Mouse (Mus musculus) midbrain, embryonic 10.5 days (tissue): ENCODE results near the gene Fstl4. TPM values are rescaled to one million over a fixed set of nuclear protein-coding genes. Genes with fewer than 3 reads are reported as not detected.

Experiments used
- DNase-seq: peaks from one replicate; pipeline ENCODE4 v3.0.0-alpha.2; 2017; ENCODE audit warnings: low spot score
- H3K27ac ChIP-seq: fragments of 300-500 bp; sonication (generic); replicated peaks from 2 replicates; pipeline ENCODE4 v1.5.1; 2016; ENCODE audit warnings: mild to moderate bottlenecking
- H3K27me3 ChIP-seq: fragments of 300-500 bp; sonication (generic); 2 replicates; pipeline ENCODE4 v1.6.1; 2016; ENCODE audit warnings: low read depth, mild to moderate bottlenecking; ENCODE audit not compliant: poor library complexity, severe bottlenecking
- H3K36me3 ChIP-seq: fragments of 300-500 bp; sonication (generic); 2 replicates; pipeline ENCODE4 v1.6.1; 2016; ENCODE audit warnings: mild to moderate bottlenecking, moderate library complexity
- H3K4me1 ChIP-seq: fragments of 300-500 bp; sonication (generic); 2 replicates; pipeline ENCODE4 v1.6.1; 2016
- H3K4me3 ChIP-seq: fragments of 300-500 bp; sonication (generic); 2 replicates; pipeline ENCODE4 v1.5.1; 2016; ENCODE audit warnings: mild to moderate bottlenecking, moderate library complexity
- H3K9me3 ChIP-seq: fragments of 300-500 bp; sonication (generic); replicated peaks from 2 replicates; pipeline ENCODE4 v1.6.1; 2016; ENCODE audit warnings: mild to moderate bottlenecking
- WGBS: fragments of 180-500 bp; shearing (Covaris S2); methylation state at CpG from one replicate; pipeline ENCODE4 v1.1.7; 2016; 5-methylcytosine and 5-hydroxymethylcytosine counted together
- polyA plus RNA-seq: library from polyadenylated mRNA; unstranded; fragments of >200 nt; fragmentation: Nextera tagmentation; extraction: Ambion mirVana; gene quantifications from 2 replicates; pipeline ENCODE4 v1.2.1, GENCODE M21; 2016

Fstl4 gene
- polyA plus RNA-seq, 1 experiment from 2014 or later: 0.59 TPM

DNA sequence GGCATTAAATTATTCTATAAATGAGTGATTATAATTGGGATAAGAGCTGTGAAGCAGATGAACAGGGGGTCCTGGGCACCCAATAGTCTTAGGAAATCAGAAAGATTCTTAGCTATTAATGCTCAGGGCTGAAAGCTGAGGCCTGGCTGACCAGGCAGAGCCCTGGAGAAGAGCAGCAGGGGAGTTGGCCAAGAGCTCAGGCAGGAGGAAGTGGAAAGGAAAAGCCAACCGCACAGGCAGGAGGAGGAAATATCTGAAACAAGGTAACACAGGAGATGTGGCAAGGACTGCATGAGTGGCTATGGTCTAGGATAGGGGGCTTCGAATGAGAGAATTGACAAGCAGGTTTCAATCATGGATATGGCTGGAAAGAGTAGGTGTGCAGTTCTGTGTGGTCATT is 115.5 kb downstream of the Fstl4 start:
- H3K27me3 ChIP-seq: no peaks in the 10 kb centered on the region
- no peak overlapping the region for H3K4me3 ChIP-seq
- no peaks in the 10 kb centered on the region for H3K36me3 ChIP-seq
- no peak overlapping the region for H3K27ac ChIP-seq
- H3K4me1 ChIP-seq: no peaks in the 10 kb centered on the region
- DNase-seq: no peak
- WGBS: 88% methylated on average over 2 of the region's 2 CpGs
- H3K9me3 ChIP-seq: no peaks in the 10 kb centered on the region

DNA sequence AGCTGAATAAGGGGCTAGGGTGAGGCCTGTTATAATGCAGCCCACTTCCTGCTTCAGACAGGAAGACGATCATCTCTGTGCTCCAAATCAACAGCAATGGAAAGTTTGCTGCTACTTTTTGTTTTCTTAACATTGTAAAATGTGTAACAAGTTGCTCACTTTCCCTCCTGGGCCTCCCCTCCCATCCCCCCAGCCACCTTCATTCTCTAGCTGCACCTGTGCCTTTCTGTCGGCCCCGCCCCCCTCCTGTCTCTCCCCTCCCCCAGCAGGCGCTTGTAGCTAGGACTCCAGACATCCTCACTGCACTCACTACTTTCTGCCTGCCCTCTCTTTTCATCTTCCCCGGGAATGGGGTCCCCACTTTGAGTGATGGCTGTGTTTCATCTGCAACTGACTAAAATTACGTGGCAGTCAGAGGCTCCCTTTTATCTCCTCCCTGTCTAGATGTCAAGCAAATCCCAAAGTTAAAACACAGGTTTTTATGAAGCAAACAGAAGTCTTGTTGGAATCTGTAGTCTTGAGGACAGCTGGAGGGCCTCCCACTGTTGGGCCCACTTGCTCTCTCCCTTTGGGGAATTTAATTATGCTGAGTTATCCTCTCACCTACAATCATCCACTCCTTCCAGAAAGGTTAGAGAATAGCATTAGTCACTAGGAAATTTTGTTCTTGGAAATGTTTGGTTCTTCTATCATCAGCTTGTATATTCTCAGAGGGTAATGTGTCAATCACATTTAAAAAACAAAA is 122.3 kb downstream of the Fstl4 start:
- H3K36me3 ChIP-seq: no peaks in the 10 kb centered on the region
- DNase-seq: no peak
- 14% methylated on average over 5 of the region's 6 CpGs for WGBS

DNA sequence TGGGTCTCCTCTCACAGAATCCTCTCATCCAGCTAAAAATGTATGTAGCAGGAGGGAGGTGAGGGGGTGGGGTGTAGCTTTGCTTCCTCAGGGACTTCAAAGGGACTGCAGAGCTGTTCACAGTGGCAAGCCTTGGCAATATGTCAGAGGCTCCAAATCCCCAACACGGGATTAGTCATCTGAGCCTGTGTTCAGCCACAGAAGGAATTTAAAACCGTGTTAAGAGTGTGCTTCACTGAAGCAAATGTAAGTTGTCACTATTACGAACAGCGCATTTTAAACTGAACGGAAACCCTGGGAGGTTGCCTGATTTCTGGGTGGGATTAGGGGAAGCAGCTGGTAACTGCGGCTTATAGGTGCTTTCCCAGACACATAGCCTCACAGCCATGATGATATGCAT is 123.7 kb downstream of the Fstl4 start:
- peak; percentile 37 for DNase-seq
- Histone ChIP-seq H3K9me3 (no peaks in the 10 kb centered on the region), H3K4me3 (no peak overlapping the region), H3K27ac (0 out of 2 replicates have a peak overlapping the region, but pooled peaks have one; percentile 13), H3K4me1 (peaks cover 22% of the 10 kb centered on the region), H3K36me3 (no peaks in the 10 kb centered on the region), H3K27me3 (peaks cover 28% of the 10 kb centered on the region)
- WGBS: 21% methylated on average over 6 of the region's 6 CpGs

More for the DNA sequence above, 122.3 kb downstream of the Fstl4 start:
- Histone ChIP-seq H3K4me3 (no peak overlapping the region), H3K27me3 (peaks cover 28% of the 10 kb centered on the region), H3K9me3 (no peaks in the 10 kb centered on the region), H3K4me1 (peaks cover 22% of the 10 kb centered on the region), H3K27ac (peak overlapping the region; percentile 52; the same call in 1 of the 2 replicates)

DNA sequence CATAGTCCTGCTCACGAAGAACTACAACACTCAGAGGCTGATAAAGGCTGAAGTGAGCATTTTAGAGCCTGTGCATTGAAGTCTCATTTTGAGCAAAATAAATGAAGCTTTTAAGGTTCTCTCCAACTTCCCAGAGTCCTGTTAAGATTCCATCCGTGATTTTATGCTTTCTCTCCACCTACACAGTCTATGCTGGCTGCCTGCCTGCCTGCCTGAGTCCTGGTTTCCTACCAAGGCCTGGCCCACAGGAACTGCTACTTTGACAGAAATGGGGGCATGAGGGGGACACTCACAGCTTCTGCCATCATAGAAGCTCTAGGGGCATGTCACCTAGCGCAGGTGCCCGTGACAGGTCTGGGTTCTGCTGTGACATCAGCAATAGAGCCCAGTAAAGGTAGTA is 125.1 kb downstream of the Fstl4 start:
- 84% methylated on average over 4 of the region's 4 CpGs for WGBS
- Histone ChIP-seq H3K27me3 (peaks cover 28% of the 10 kb centered on the region), H3K9me3 (no peaks in the 10 kb centered on the region)

DNA sequence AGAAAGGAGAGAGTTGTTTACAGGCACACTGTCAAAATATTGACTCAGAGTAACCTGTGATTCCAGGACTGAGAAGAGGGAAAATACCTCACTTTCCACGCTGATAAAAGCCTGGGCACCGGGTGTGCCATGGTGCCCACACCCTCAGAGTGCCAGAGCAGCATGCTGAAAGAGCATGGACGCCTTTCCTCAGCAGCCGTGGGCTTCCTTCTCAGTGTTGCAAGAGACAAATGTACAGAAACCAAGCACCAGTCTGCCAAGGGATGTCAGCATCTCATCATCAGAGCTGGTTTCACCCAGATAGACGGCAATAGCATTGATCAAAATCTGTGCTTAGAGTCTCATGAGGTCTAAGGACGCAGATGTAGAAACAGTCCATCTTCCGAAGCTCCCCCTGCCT is 125.7 kb downstream of the Fstl4 start:
- no peak for DNase-seq
- no peaks in the 10 kb centered on the region for H3K9me3 ChIP-seq
- H3K27me3 ChIP-seq: peaks cover 28% of the 10 kb centered on the region
- H3K27ac ChIP-seq: no peak overlapping the region
- no peaks in the 10 kb centered on the region for H3K36me3 ChIP-seq
- 77% methylated on average over 7 of the region's 7 CpGs for WGBS
- no peak overlapping the region for H3K4me3 ChIP-seq
- H3K4me1 ChIP-seq: peaks cover 22% of the 10 kb centered on the region

More for the DNA sequence above, 125.1 kb downstream of the Fstl4 start:
- Histone ChIP-seq H3K4me1 (peaks cover 22% of the 10 kb centered on the region), H3K4me3 (no peak overlapping the region), H3K36me3 (no peaks in the 10 kb centered on the region), H3K27ac (no peak overlapping the region)
- DNase-seq: no peak

DNA sequence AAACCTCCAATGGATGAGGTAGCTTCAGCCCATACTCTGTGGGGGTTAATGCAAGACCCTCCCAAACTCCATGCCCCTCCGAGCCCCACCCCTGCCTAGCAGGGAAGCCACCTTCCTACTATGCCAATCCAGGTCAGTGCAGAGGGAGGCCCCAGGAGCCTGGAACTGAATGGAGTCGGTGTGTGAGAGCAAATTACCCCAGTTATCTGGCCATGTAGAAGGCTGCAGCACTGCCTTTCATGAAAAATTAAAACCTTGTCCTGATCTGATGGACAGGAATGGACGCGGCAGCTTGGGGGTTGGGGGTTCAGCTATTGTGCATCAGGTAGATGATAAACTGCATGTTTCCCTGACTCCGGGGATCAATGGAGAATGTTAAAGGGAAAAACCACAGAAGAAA is 139.7 kb downstream of the Fstl4 start:
- H3K27me3 ChIP-seq: no peaks in the 10 kb centered on the region
- H3K27ac ChIP-seq: no peak overlapping the region
- no peaks in the 10 kb centered on the region for H3K36me3 ChIP-seq
- DNase-seq: no peak
- 89% methylated on average over 5 of the region's 5 CpGs for WGBS
- no peaks in the 10 kb centered on the region for H3K4me1 ChIP-seq
- no peaks in the 10 kb centered on the region for H3K9me3 ChIP-seq
- no peak overlapping the region for H3K4me3 ChIP-seq

DNA sequence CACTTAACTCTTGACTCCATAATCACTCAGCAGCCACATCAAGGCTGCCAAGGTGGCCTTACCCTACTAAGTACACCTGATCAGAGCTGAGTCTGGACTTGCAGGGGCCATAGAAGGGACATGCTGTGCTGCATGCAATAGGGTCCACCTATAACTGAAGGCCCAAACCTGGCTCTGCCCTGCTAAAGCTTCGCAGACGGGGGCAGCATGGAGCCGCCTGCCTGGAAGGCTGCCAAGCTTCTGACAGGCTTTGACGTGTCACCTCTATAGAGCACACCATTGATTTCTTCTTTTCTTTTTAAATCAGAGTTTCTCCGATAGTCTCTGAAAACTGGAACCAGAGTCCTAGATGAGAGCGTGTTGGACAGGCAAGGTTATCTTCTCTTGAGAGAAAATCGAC is 146.4 kb downstream of the Fstl4 start:
- DNase-seq: no peak
- Histone ChIP-seq H3K27ac (no peak overlapping the region), H3K4me1 (no peaks in the 10 kb centered on the region), H3K27me3 (no peaks in the 10 kb centered on the region), H3K9me3 (no peaks in the 10 kb centered on the region), H3K36me3 (no peaks in the 10 kb centered on the region), H3K4me3 (no peak overlapping the region)
- 85% methylated on average over 7 of the region's 7 CpGs for WGBS

DNA sequence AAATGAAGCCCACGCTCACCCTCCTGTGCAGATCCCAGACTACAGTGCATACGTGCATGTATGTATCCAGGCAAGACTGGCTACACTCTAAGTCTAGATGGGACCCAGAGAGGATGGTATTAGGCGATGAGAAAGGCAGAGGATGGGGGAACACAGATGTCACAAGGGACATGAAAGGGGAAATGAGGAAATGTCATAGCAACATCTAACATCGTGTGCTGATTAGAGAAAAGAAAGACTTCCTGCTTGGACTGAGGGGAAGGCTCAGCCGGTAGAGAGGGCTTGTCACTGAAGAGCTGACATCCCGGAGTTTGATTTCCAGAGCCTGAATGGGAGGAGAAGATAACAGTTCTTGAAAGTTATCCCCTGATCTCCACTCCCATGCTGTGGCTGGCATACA is 150.0 kb downstream of the Fstl4 start:
- H3K4me1 ChIP-seq: no peaks in the 10 kb centered on the region
- H3K9me3 ChIP-seq: no peaks in the 10 kb centered on the region
- H3K27me3 ChIP-seq: no peaks in the 10 kb centered on the region
- DNase-seq: no peak
- no peaks in the 10 kb centered on the region for H3K36me3 ChIP-seq
- WGBS: 87% methylated on average over 6 of the region's 6 CpGs
- no peak overlapping the region for H3K27ac ChIP-seq
- no peak overlapping the region for H3K4me3 ChIP-seq

DNA sequence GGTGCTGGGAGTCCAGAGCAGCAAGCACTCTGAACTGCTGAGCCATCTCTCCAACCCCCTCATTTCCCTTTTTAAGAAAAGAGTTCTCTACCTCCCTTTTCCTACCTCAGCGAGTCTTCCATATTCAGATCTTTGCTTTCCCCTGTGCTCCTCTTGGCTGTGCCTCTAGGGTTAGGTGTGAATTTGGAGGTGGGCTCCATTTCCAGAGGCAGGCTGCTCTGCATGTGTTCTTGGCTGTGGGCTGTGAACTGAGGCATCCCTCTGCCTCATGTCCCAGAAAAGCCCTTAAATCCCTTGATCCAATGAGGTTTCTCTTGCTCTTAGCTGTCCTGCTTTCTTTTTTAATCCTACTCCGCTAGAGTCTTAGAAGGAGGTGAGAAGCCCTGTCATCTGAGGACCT is 151.2 kb downstream of the Fstl4 start:
- H3K4me1 ChIP-seq: peaks cover 5% of the 10 kb centered on the region; the same call in 1 of the 2 replicates
- 86% methylated on average over 2 of the region's 2 CpGs for WGBS
- H3K36me3 ChIP-seq: no peaks in the 10 kb centered on the region
- no peak overlapping the region for H3K4me3 ChIP-seq
- H3K9me3 ChIP-seq: no peaks in the 10 kb centered on the region
- no peaks in the 10 kb centered on the region for H3K27me3 ChIP-seq
- no peak overlapping the region for H3K27ac ChIP-seq
- no peak for DNase-seq

DNA sequence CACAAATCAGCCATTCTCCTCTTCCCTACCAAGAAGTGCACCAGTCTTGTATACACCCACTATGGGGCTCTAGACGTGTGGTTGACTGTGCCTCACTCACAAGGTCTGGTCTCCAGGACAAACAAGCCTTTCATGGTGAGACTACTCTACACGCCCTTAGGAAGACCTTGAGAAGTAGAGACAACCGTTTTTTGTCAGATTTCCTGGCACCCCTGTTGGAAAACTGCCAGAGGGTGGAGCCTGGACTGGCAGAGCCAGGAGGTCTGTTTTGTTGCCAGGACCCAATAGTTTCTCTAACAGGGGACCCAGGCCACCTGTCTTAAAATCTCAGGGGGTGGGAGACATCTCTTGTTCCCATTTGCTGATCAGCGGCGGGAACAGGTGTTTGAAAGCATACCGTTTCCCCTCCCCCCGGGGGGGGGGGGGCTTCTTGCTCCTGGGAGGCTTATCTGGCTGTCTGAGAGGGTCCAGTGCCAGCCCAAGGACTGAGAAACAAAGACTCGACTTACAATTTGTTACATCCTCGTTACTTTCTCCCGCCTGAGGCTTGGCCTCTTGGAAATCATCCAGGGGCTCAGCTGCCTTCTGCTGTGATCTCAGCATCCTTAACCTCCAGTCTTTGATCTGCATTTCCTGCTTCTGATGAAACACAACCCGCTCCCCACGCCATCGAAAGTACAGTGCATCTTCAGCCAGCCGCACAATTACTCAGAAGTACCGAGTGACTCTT is 155.0 kb downstream of the Fstl4 start:
- Histone ChIP-seq H3K4me3 (no peak overlapping the region), H3K36me3 (no peaks in the 10 kb centered on the region), H3K27ac (peak overlapping the region; percentile 13; the same call in 1 of the 2 replicates), H3K27me3 (no peaks in the 10 kb centered on the region), H3K9me3 (no peaks in the 10 kb centered on the region), H3K4me1 (peaks cover 5% of the 10 kb centered on the region; the same call in 1 of the 2 replicates)
- WGBS: 63% methylated on average over 15 of the region's 15 CpGs
- DNase-seq: no peak

DNA sequence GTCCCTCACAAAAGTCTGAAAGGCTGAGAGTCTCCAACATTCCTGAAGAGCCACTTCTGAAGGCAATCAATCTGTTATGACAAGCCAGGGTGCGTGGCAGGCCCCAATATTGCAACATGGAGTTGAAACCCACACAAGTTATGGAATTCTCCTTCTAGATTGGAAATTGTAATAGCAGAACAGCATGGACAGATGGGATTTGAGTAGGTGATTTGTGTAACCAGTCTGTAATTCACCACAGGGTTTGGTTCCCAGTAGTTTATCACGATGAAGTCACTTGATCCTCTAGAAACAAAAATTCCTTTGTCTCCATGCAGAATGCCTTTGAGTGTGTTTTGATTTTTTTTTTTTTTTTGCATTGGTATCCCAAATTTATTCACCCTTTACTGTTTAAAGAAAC is 159.8 kb downstream of the Fstl4 start:
- DNase-seq: no peak
- no peak overlapping the region for H3K27ac ChIP-seq
- H3K9me3 ChIP-seq: no peaks in the 10 kb centered on the region
- no peak overlapping the region for H3K4me3 ChIP-seq
- no peaks in the 10 kb centered on the region for H3K27me3 ChIP-seq
- H3K4me1 ChIP-seq: peaks cover 5% of the 10 kb centered on the region; the same call in 1 of the 2 replicates
- 86% methylated on average over 2 of the region's 2 CpGs for WGBS
- no peaks in the 10 kb centered on the region for H3K36me3 ChIP-seq

DNA sequence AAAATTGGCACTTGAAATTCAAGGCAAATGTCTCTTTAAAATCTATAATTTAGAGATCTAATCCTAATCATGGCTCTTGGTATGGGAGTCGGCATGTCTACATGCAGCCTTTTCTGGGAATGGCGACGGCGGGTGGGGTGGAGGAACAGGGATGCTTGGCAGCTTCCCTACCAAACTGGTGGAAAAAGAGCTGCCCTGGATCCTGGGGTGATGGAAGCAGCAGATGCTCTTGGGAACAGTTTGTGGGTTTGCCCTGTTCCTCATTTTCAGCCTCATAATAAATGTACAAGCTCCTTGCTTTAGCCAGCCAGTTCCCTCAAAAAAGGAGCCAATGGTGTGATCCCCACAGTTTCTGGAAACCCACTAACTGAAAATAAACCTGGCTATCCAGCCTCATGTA is 163.9 kb downstream of the Fstl4 start:
- DNase-seq: no peak
- 94% methylated on average over 4 of the region's 4 CpGs for WGBS
- no peaks in the 10 kb centered on the region for H3K27me3 ChIP-seq
- no peaks in the 10 kb centered on the region for H3K4me1 ChIP-seq
- H3K27ac ChIP-seq: no peak overlapping the region
- H3K9me3 ChIP-seq: no peaks in the 10 kb centered on the region
- no peaks in the 10 kb centered on the region for H3K36me3 ChIP-seq
- no peak overlapping the region for H3K4me3 ChIP-seq
